Mouse (Mus musculus): ENCODE data around the gene Timmdc1. TPM values are rescaled to one million over a fixed set of nuclear protein-coding genes. Genes with fewer than 3 reads are reported as not detected.

Gene Timmdc1
- polyA plus RNA-seq, 1 experiment from 2014 or later = 28.9 TPM

GRCm38 (mm10) chr16:38472507-38472873 lies 50.0 kb downstream of the Timmdc1 start:
- Histone ChIP-seq H3K9me3 (ENCODE audit: control insufficient read depth, low read length) (no peaks in the 10 kb centered on the region), H3K27ac (replicated peaks; ENCODE audit: low read depth, low read length) (no peak overlapping the region), H3K4me1 (ENCODE audit: control insufficient read depth, insufficient read depth, low read length) (no peaks in the 10 kb centered on the region), H3K9ac (ENCODE audit: low read length) (no peak overlapping the region), H3K36me3 (ENCODE audit: control insufficient read depth, insufficient read depth, low read length) (no peaks in the 10 kb centered on the region), H3K4me3 (ENCODE audit: low read depth, low read length) (no peak overlapping the region), H3K4me2 (ENCODE audit: low read depth, severe bottlenecking) (no peak overlapping the region), H3K27me3 (ENCODE audit: control insufficient read depth, insufficient read depth, low read length) (no peaks in the 10 kb centered on the region)
- ATAC-seq (ENCODE audit: insufficient number of reproducible peaks, low FRiP score, low TSS enrichment, low read depth) (no peak), DNase-seq (ENCODE audit: low spot score) (no peak)
- WGBS = 91% methylated on average over 5 of the region's 5 CpGs

GRCm38 (mm10) chr16:38471697-38472506 lies 50.6 kb downstream of the Timmdc1 start:
- H3K4me1 ChIP-seq (ENCODE audit: control insufficient read depth, insufficient read depth, low read length) = no peaks in the 10 kb centered on the region
- H3K27me3 ChIP-seq (ENCODE audit: control insufficient read depth, insufficient read depth, low read length) = no peaks in the 10 kb centered on the region
- DNase-seq (ENCODE audit: low spot score) = no peak
- no peak for ATAC-seq (ENCODE audit: insufficient number of reproducible peaks, low FRiP score, low TSS enrichment, low read depth)
- H3K4me3 ChIP-seq (ENCODE audit: low read depth, low read length) = no peak overlapping the region
- H3K27ac ChIP-seq (replicated peaks; ENCODE audit: low read depth, low read length) = no peak overlapping the region
- no peaks in the 10 kb centered on the region for H3K9me3 ChIP-seq (ENCODE audit: control insufficient read depth, low read length)
- no peak overlapping the region for H3K4me2 ChIP-seq (ENCODE audit: low read depth, severe bottlenecking)
- no peak overlapping the region for H3K9ac ChIP-seq (ENCODE audit: low read length)
- 84% methylated on average over 11 of the region's 11 CpGs for WGBS
- H3K36me3 ChIP-seq (ENCODE audit: control insufficient read depth, insufficient read depth, low read length) = no peaks in the 10 kb centered on the region

DNA sequence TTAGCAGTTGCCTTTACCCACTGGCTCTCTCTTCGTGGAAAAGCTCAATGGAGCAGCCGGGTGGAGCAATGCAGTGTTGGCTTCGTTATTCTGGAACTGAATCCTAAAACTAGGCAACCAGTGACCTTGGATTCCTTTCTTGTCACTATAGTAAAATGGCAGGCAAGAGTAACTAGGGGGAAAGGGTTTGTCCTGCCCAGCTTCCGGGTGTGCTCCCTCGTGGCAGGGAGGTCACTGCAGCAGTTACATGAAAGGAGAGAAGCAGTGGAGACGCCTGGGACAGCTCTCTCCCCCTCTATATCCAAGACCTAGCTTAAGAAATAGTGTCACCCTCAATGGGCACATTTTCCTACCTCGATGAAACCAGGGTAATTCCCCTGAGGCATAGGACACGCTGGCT lies 53.0 kb downstream of the Timmdc1 start:
- Histone ChIP-seq H3K4me1 (ENCODE audit: control insufficient read depth, insufficient read depth, low read length) (no peaks in the 10 kb centered on the region), H3K9me3 (ENCODE audit: control insufficient read depth, low read length) (no peaks in the 10 kb centered on the region), H3K4me3 (ENCODE audit: low read depth, low read length) (no peak overlapping the region), H3K9ac (ENCODE audit: low read length) (no peak overlapping the region), H3K36me3 (ENCODE audit: control insufficient read depth, insufficient read depth, low read length) (no peaks in the 10 kb centered on the region), H3K27me3 (ENCODE audit: control insufficient read depth, insufficient read depth, low read length) (no peaks in the 10 kb centered on the region), H3K4me2 (ENCODE audit: low read depth, severe bottlenecking) (no peak overlapping the region), H3K27ac (replicated peaks; ENCODE audit: low read depth, low read length) (no peak overlapping the region)
- ATAC-seq (ENCODE audit: insufficient number of reproducible peaks, low FRiP score, low TSS enrichment, low read depth) (no peak), DNase-seq (ENCODE audit: low spot score) (no peak)
- 75% methylated on average over 8 of the region's 8 CpGs for WGBS

- no peak for ATAC-seq (ENCODE audit: insufficient number of reproducible peaks, low FRiP score, low TSS enrichment, low read depth)
- no peaks in the 10 kb centered on the region for H3K36me3 ChIP-seq (ENCODE audit: control insufficient read depth, insufficient read depth, low read length)
- WGBS = 44% methylated on average over 3 of the region's 3 CpGs
These were observed 53.8 kb downstream of the Timmdc1 start for GRCm38 (mm10) chr16:38468706-38469018.

DNA sequence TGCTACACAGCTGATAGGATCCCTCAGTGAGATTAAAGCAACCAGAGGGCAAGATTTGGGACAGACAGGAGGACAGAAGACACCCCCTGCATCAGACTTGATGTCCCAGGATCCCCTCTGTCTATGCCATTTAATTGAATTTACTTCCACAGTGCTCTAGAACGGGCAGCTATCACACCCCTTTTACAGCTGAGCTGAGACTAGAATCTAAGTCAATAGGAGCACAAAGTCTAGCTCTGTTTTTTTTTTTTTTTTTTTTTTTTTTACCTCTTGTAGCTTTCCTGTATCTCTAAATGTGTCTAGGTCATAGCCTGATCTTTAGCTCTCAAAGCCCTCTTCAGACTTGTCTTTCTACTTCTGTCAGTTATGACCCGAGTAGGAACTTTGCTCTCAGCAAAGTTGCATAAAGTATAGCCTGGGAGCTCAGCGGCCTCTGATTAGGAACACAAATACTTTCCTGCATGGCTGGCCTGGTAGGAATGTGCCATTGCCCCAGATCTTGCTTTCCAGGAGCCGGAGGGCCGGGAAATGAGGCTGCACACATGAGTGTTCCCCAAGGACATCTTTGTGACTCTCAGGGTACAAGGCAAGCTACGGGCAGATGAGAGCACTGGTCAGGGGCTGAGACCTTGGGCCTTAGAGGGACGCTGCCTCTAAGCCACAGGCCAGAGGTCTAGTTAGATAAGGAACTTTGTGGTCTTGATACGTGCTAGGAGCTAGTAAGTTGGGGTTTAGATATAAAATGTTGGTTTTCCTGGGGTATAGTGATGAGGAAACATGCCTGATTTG lies 54.4 kb downstream of the Timmdc1 start:
- ATAC-seq (ENCODE audit: insufficient number of reproducible peaks, low FRiP score, low TSS enrichment, low read depth) = no peak
- Histone ChIP-seq H3K9ac (ENCODE audit: low read length) (no peak overlapping the region), H3K9me3 (ENCODE audit: control insufficient read depth, low read length) (no peaks in the 10 kb centered on the region), H3K36me3 (ENCODE audit: control insufficient read depth, insufficient read depth, low read length) (no peaks in the 10 kb centered on the region), H3K4me1 (ENCODE audit: control insufficient read depth, insufficient read depth, low read length) (no peaks in the 10 kb centered on the region), H3K4me3 (ENCODE audit: low read depth, low read length) (no peak overlapping the region), H3K4me2 (ENCODE audit: low read depth, severe bottlenecking) (no peak overlapping the region), H3K27ac (replicated peaks; ENCODE audit: low read depth, low read length) (no peak overlapping the region), H3K27me3 (ENCODE audit: control insufficient read depth, insufficient read depth, low read length) (no peaks in the 10 kb centered on the region)
- DNase-seq (ENCODE audit: low spot score) = no peak
- 82% methylated on average over 8 of the region's 8 CpGs for WGBS

More at GRCm38 (mm10) chr16:38468706-38469018, 53.8 kb downstream of the Timmdc1 start:
- H3K4me1 ChIP-seq (ENCODE audit: control insufficient read depth, insufficient read depth, low read length) = no peaks in the 10 kb centered on the region
- H3K9ac ChIP-seq (ENCODE audit: low read length) = no peak overlapping the region
- H3K4me2 ChIP-seq (ENCODE audit: low read depth, severe bottlenecking) = no peak overlapping the region
- no peak overlapping the region for H3K4me3 ChIP-seq (ENCODE audit: low read depth, low read length)
- no peak for DNase-seq (ENCODE audit: low spot score)
- no peak overlapping the region for H3K27ac ChIP-seq (replicated peaks; ENCODE audit: low read depth, low read length)
- H3K9me3 ChIP-seq (ENCODE audit: control insufficient read depth, low read length) = no peaks in the 10 kb centered on the region
- H3K27me3 ChIP-seq (ENCODE audit: control insufficient read depth, insufficient read depth, low read length) = no peaks in the 10 kb centered on the region

DNA sequence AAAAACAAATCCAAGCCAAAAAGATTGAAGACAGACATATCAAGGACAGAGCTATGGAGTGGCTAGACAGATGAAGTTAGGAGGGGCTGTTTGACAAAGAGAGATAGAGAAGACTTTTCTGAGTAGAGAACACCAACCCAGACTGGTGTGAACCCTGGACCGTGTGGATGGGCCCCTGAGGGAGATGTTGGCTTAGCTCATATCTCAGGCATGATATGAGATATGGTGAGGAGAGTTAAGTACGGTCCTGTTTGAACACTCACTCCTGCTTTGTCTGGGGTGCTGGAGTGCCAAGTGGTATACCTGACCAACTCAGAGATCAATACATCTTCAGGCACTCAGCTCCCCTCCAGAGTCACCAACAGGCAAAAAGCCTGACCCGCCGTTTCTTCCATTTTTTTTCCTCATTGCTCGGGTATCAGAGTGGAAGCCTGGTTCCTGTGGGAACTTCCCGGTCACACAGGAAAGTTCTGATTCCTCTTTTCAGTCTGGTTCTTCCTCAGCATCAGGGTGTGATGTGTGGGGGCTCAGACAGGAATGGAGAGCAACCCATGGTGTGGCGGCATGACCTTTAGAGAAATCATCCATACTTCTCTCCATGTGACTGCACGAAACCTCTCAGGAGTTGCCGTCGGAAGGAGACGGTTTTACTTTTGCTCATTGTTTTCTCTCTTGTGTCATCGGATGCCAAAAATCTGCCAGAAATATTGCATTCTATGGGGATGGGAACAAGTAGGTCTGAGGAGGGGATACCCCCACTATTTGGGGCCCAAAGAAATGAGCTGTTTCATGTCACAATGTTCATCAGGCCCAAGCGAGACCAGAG lies 55.2 kb downstream of the Timmdc1 start:
- no peaks in the 10 kb centered on the region for H3K4me1 ChIP-seq (ENCODE audit: control insufficient read depth, insufficient read depth, low read length)
- H3K9me3 ChIP-seq (ENCODE audit: control insufficient read depth, low read length) = no peaks in the 10 kb centered on the region
- H3K4me3 ChIP-seq (ENCODE audit: low read depth, low read length) = no peak overlapping the region
- 88% methylated on average over 13 of the region's 13 CpGs for WGBS
- no peak overlapping the region for H3K27ac ChIP-seq (replicated peaks; ENCODE audit: low read depth, low read length)
- H3K9ac ChIP-seq (ENCODE audit: low read length) = no peak overlapping the region
- H3K4me2 ChIP-seq (ENCODE audit: low read depth, severe bottlenecking) = no peak overlapping the region
- H3K27me3 ChIP-seq (ENCODE audit: control insufficient read depth, insufficient read depth, low read length) = no peaks in the 10 kb centered on the region
- no peak for ATAC-seq (ENCODE audit: insufficient number of reproducible peaks, low FRiP score, low TSS enrichment, low read depth)
- DNase-seq (ENCODE audit: low spot score) = no peak
- no peaks in the 10 kb centered on the region for H3K36me3 ChIP-seq (ENCODE audit: control insufficient read depth, insufficient read depth, low read length)

- ATAC-seq (ENCODE audit: insufficient number of reproducible peaks, low FRiP score, low TSS enrichment, low read depth) (no peak), DNase-seq (ENCODE audit: low spot score) (no peak)
- WGBS = 84% methylated on average over 4 of the region's 4 CpGs
- Histone ChIP-seq H3K27ac (replicated peaks; ENCODE audit: low read depth, low read length) (no peak overlapping the region), H3K36me3 (ENCODE audit: control insufficient read depth, insufficient read depth, low read length) (no peaks in the 10 kb centered on the region), H3K4me2 (ENCODE audit: low read depth, severe bottlenecking) (no peak overlapping the region), H3K4me1 (ENCODE audit: control insufficient read depth, insufficient read depth, low read length) (no peaks in the 10 kb centered on the region), H3K9ac (ENCODE audit: low read length) (no peak overlapping the region), H3K4me3 (ENCODE audit: low read depth, low read length) (no peak overlapping the region), H3K27me3 (ENCODE audit: control insufficient read depth, insufficient read depth, low read length) (no peaks in the 10 kb centered on the region), H3K9me3 (ENCODE audit: control insufficient read depth, low read length) (no peaks in the 10 kb centered on the region)
These were observed 56.4 kb downstream of the Timmdc1 start for GRCm38 (mm10) chr16:38466089-38466488.

DNA sequence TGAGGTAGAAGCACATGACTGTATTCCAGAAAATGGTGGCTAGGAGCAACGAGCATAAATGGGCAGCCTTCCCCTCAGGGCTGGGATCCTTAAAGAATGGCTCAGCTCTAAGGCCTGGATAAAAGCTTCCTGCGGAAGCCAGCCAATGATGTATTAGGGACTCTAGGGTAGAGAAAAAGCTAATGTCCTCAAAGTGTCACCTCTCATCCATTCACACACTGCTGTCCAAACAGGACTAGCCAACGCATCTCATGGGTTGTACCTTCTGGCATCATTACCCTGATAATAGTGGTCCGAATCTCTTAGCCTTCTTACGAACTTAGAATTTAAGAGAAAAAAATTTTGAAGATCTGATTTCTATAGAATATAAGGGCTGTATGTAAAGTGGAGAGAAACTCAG lies 59.2 kb downstream of the Timmdc1 start:
- Histone ChIP-seq H3K36me3 (ENCODE audit: control insufficient read depth, insufficient read depth, low read length) (no peaks in the 10 kb centered on the region), H3K9ac (ENCODE audit: low read length) (no peak overlapping the region), H3K9me3 (ENCODE audit: control insufficient read depth, low read length) (no peaks in the 10 kb centered on the region), H3K4me2 (ENCODE audit: low read depth, severe bottlenecking) (no peak overlapping the region), H3K4me1 (ENCODE audit: control insufficient read depth, insufficient read depth, low read length) (no peaks in the 10 kb centered on the region), H3K27ac (replicated peaks; ENCODE audit: low read depth, low read length) (no peak overlapping the region), H3K27me3 (ENCODE audit: control insufficient read depth, insufficient read depth, low read length) (no peaks in the 10 kb centered on the region), H3K4me3 (ENCODE audit: low read depth, low read length) (no peak overlapping the region)
- ATAC-seq (ENCODE audit: insufficient number of reproducible peaks, low FRiP score, low TSS enrichment, low read depth) (no peak), DNase-seq (ENCODE audit: low spot score) (no peak)
- WGBS = 89% methylated on average over 5 of the region's 5 CpGs

Data from limb, embryonic 11.5 days (tissue).